Mouse (Mus musculus) kidney, adult 2 months (tissue): Measurements from ENCODE around the gene Dnajb3. TPM values are rescaled to one million over a fixed set of nuclear protein-coding genes. Genes with fewer than 3 reads are reported as not detected.
"Not testable (repeated sequence)": the region's sequence is repeated elsewhere in the genome, so short reads cannot be mapped to it uniquely, and the experiment has no call there.

Experiments used
- DNase-seq: peaks from one replicate; pipeline ENCODE4 v3.0.0; 2021
- H3K27ac ChIP-seq: fragments of 200-500 bp; 2 replicates; pipeline ENCODE4 v1.5.1; 2012; ENCODE audit warnings: low read depth, low read length, control low read depth, inconsistent platforms; ENCODE audit not compliant: insufficient read depth
- H3K27me3 ChIP-seq: fragments of 200-500 bp; replicated peaks from 2 replicates; pipeline ENCODE4 v1.6.1; 2012; ENCODE audit warnings: mild to moderate bottlenecking, moderate library complexity, low read length, inconsistent platforms; ENCODE audit not compliant: control insufficient read depth, insufficient read depth
- H3K36me3 ChIP-seq: fragments of 200-500 bp; 2 replicates; pipeline ENCODE4 v1.6.1; 2012; ENCODE audit warnings: mild to moderate bottlenecking, moderate library complexity, low read length, inconsistent platforms; ENCODE audit not compliant: control insufficient read depth, insufficient read depth
- H3K4me1 ChIP-seq: fragments of 200-500 bp; 2 replicates; pipeline ENCODE4 v1.6.1; 2011; ENCODE audit warnings: low read length; ENCODE audit not compliant: control insufficient read depth, insufficient read depth
- H3K4me3 ChIP-seq: fragments of 200-500 bp; 2 replicates; pipeline ENCODE4 v1.5.1; 2011; ENCODE audit warnings: mild to moderate bottlenecking, low read depth, low read length, control low read depth; ENCODE audit not compliant: insufficient read depth
- CTCF ChIP-seq: fragments of 200-500 bp; conservative IDR thresholded peaks from 2 replicates; pipeline ENCODE4 v1.5.1; 2011; ENCODE audit warnings: low read depth, mild to moderate bottlenecking, control low read depth, low read length, moderate library complexity, mixed read lengths; ENCODE audit not compliant: insufficient read depth, insufficient read length
- POLR2A ChIP-seq: fragments of 200-500 bp; IDR thresholded peaks from one replicate; pipeline ENCODE4 v1.6.1; 2011; ENCODE audit warnings: low read depth, low read length, control low read depth
- WGBS: fragments of 180-500 bp; shearing (Covaris S2); methylation state at CpG from one replicate; pipeline ENCODE4 v1.1.7; 2018; 5-methylcytosine and 5-hydroxymethylcytosine counted together
- polyA plus RNA-seq: library from polyadenylated mRNA; depleted of rRNA; stranded (reverse); fragments of >200 nt; gene quantifications from 2 replicates; pipeline ENCODE4 v1.2.3, GENCODE M21; 2012

Gene Dnajb3
- polyA plus RNA-seq, 1 experiment: 1.6 TPM

- Histone ChIP-seq H3K27ac (no peak within 1 kb of the TSS), H3K4me1 (no peaks in the 10 kb centered on the region), H3K36me3 (no peaks in the 10 kb centered on the region), H3K4me3 (no peak within 1 kb of the TSS), H3K27me3 (no peaks in the 10 kb centered on the region)
- 49% methylated on average over 5 of the region's 5 CpGs for WGBS
- DNase-seq: no peak
- no peak for TF ChIP-seq CTCF
- TF ChIP-seq POLR2A: no peak
Observed at GRCm38 (mm10) chr1:88226670-88227379, 21.2 kb upstream of the Dnajb3 start, which contains the start of gene Mroh2a. TSS of gene Mroh2a (plus strand) at chr1:88226986.

- Histone ChIP-seq H3K27me3 (no peaks in the 10 kb centered on the region), H3K4me3 (no peak overlapping the region), H3K27ac (no peak overlapping the region), H3K36me3 (no peaks in the 10 kb centered on the region), H3K4me1 (no peaks in the 10 kb centered on the region)
- no peak for DNase-seq
- no peak for TF ChIP-seq POLR2A
- no peak for TF ChIP-seq CTCF
Observed at GRCm38 (mm10) chr1:88225741-88226140, 20.2 kb upstream of the Dnajb3 start.

- WGBS: 42% methylated on average over 2 of the region's 2 CpGs
- DNase-seq, H3K27me3 ChIP-seq, H3K4me1 ChIP-seq, H3K36me3 ChIP-seq, H3K4me3 ChIP-seq, H3K27ac ChIP-seq: not testable (repeated sequence)
Observed at GRCm38 (mm10) chr1:88225301-88225700, 19.7 kb upstream of the Dnajb3 start.

GRCm38 (mm10) chr1:88224029-88224776, 18.6 kb upstream of the Dnajb3 start:
- WGBS: 61% methylated on average over 2 of the region's 2 CpGs
- peak; percentile 75 for DNase-seq
- no peaks in the 10 kb centered on the region for H3K4me1 ChIP-seq

GRCm38 (mm10) chr1:88223591-88223990, 18.0 kb upstream of the Dnajb3 start:
- no peak for TF ChIP-seq CTCF
- TF ChIP-seq POLR2A: no peak
- Histone ChIP-seq H3K27me3 (no peaks in the 10 kb centered on the region), H3K36me3 (no peaks in the 10 kb centered on the region), H3K27ac (no peak overlapping the region), H3K4me3 (no peak overlapping the region), H3K4me1 (no peaks in the 10 kb centered on the region)
- 54% methylated on average over 1 of the region's 1 CpGs for WGBS
- no peak for DNase-seq

More at GRCm38 (mm10) chr1:88224029-88224776, 18.6 kb upstream of the Dnajb3 start:
- Histone ChIP-seq H3K4me3 (no peak overlapping the region), H3K27me3 (no peaks in the 10 kb centered on the region), H3K27ac (no peak overlapping the region), H3K36me3 (no peaks in the 10 kb centered on the region)
- no peak for TF ChIP-seq CTCF
- TF ChIP-seq POLR2A: no peak

GRCm38 (mm10) chr1:88223011-88223515, 17.5 kb upstream of the Dnajb3 start:
- DNase-seq, H3K36me3 ChIP-seq, H3K27me3 ChIP-seq, H3K4me1 ChIP-seq, H3K27ac ChIP-seq, H3K4me3 ChIP-seq: not testable (repeated sequence)

- Histone ChIP-seq H3K27ac (no peak overlapping the region), H3K36me3 (no peaks in the 10 kb centered on the region), H3K4me3 (no peak overlapping the region), H3K27me3 (no peaks in the 10 kb centered on the region), H3K4me1 (no peaks in the 10 kb centered on the region)
- DNase-seq: no peak
- TF ChIP-seq POLR2A: no peak
- TF ChIP-seq CTCF: no peak
- 48% methylated on average over 2 of the region's 2 CpGs for WGBS
Observed at GRCm38 (mm10) chr1:88222216-88222615, 16.6 kb upstream of the Dnajb3 start.
